Mouse (Mus musculus): ENCODE data around the gene Otc.

The Otc gene

DNA sequence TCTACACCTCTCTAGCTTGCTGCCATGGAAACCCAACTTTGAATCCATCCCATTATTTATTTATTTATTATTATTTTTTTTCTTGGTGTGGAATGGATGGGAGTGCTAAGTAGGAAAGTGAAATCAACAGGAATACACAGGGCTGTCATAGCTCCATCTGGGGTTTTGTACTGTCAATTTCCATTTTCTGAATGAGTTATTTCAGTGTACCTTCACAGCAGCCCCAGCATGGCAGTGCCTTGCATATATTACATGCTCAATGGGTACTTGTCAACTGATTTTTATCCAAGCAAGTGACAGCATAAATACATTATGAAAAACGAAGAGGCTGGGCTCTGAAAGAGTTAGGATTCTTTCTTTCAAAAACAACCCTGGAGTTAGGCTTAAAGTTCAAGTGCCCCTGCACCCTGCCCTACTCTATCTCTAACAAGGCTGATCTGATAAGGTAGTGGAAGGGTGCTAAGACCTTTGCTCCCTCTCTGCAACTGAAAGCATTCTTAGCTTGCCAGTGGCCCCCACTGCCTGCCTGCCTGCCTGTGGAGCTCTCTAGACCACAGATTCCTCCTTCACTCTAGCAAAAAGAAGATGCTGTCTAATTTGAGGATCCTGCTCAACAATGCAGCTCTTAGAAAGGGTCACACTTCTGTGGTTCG lies at the start of gene Otc:
Gene Otc (plus strand): TSS at position 454 of the 653 bp plus-strand sequence.
- no peak for DNase-seq (ENCODE audit: low read depth, low spot score)

DNA sequence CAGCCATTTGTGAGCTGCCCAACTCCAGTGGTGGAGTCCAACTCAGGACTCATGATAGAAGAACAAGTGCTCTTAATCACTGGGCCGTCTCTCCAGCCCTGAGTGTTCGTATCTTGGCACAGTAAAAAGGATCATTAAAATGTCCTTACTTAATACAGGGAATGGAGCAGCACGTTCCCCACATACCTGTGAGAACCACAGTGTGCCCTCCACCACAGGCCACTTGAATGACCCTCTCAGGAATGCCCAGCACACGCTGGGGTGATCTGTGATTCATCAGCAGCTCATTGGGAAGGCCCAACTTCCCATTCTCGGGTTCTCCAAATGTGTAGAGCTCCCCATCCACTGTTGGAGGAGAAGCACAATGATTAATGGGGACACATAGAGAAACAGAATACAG lies 46.2 kb upstream of the Otc start:
- no peak for DNase-seq (ENCODE audit: low read depth, low spot score)

DNA sequence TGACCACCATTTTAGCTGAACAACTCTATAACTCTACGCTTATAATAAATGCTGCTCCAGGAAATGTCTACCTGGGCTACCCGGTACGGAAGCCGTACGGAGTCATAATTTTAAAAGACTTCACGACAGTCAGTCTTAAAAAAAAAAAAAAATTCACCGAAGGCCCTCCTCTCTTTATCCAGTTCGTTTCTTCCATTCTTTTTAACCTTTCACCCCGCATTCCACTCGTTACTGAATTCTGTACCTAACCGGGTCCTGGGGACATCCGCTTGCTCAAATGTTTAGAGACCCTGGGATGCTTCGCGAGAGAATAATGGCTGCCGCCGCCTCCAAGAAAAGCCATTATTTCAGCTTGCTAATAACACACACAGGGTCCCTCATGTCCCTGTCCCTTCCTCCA lies 36.1 kb upstream of the Otc start:
- DNase-seq (ENCODE audit: low read depth, low spot score) = peak; percentile 84

DNA sequence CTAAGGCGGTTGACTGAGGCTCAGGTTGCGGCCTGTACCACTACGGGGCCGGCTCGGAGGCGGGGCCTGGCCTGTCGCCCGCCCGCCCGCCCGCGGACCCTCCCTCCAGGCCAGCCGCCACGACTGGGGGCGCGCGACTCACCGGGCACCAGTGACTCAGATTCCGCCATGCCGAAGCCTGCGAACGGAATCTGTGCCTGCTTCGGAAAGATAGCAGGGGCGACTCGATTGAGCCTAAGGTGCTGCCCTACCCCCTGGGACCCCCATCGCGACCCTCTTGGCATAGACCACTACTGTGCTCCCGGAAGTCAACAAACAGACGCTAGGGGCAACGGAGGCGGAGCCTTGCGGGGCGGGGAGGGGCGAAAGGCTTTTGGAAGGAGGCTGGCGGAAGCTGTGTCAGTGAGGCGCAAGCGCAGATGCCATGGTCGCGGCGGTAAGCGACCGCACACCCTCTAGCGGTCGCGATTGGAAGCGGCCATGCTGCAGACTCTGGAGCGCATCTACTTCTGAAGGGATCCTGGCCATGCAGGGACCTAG lies 35.6 kb upstream of the Otc start, which contains the start of gene Rpgr:
Gene Rpgr (minus strand): TSS at position 511 of the 540 bp plus-strand sequence.
- DNase-seq (ENCODE audit: low read depth, low spot score) = peak; percentile 96

DNA sequence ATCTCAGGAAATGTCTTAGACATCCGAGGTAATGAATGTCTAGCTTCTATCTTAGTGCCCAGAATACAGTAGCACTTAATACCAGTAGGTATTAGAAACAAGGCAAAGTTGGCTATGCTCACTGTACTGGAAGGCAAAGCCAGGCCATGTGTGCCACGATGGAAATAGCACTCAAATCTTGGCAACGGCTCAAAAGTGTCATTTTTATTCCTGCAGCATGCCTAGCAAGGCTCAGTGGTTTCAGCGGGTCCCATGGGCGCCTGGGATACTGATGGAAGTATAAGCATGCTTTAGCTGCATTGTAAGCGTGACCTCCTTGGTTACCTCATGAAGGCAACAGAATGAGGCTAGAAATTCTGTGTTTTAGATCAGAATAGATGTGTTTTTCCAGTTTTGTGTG lies 32.8 kb upstream of the Otc start:
- DNase-seq (ENCODE audit: low read depth, low spot score) = peak; percentile 71

DNA sequence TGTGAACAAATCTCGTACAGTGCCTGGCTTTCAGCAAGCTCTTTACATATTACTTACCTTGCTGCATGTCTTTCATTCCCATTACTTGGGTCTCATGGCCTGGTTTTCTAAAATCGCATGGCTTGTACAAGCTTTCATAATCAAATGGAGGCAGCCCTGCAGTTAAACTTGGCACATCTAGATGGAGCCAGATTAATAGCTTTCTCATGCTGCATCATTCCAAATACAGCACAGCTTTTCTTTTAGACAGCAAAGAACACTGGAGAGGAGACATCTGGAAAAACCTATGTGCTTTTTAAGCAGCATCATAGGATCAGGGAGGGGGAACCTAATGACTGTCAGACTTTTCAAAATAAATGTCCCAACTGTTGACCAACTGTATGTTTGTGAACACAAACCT lies 19.1 kb upstream of the Otc start:
- peak; percentile 76 for DNase-seq (ENCODE audit: low read depth, low spot score)

DNA sequence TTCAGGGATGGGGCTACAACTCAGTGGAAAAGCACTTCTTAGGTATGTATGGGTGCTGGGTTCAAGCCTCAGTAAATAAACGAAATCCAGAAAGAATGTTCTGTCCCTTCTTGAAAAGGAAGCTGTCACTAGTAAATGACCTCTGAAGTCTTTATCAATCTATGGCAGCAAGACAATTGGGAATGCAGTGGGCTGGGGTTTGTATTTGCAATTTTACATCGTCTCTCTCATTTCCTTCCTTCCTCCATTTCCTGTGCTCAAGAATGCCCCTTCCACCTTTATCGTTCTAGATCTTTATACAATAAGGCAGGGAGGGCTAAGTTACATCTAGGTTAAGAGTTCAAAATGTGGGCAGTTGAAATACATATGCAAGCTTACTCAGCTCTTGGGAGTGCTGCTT lies 17.5 kb upstream of the Otc start:
- DNase-seq (ENCODE audit: low read depth, low spot score) = no peak

DNA sequence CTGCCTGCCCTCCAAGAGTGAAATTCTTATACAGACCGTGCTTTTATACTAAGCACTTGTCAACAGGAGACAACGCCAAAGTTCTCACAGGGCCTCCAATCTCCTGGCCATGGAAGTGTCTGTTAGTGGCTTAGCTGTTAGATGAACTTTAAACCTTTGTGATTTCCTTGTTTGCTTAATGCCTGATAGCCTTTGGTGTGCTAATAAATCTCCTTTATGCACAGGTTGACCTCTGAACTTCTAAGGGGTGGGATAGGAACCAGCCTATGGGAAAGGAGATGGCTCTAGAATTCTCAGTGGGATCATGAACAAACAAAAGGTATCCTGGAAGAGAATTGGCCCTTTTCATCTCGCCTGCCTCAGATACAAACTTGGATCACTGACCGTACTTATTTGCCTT lies 12.6 kb upstream of the Otc start:
- no peak for DNase-seq (ENCODE audit: low read depth, low spot score)

DNA sequence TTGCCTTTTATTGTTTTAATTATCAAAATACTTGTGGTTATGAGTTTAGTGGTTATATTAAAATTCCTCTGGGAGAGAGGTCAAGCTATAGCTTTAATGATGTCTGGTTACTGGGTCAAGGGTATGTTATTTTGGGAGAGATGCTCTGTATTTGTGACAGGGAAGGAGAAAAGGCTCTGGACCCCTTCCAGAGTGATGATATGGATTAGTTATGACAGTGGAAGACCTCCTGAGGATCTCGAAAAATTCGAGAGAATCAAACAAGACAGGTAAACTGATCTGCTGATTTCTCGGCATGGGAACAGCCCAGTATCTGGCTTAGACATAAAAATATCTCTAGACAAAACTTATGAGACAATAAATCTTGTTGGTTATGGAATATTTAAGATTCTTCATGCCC lies 8.2 kb upstream of the Otc start:
- no peak for DNase-seq (ENCODE audit: low read depth, low spot score)

DNA sequence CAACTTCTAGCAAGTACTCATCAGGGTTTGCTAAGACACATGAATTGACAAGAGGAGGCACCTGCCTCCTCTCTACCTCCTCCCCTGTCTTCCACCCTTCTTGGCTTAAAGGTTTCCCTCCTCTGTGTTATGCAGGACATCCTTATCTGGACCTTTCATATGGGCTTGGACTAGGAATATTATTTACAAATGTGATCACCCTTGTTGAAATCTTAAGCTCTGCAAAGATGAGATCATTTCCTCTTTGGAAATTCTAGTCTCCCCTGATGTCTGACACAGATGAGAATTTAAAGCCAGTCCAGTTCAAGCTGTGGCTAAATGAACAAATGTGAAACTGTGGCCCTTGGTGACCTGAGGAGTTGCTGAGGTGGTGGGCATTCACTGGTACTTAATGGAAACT lies 748 bp upstream of the Otc start:
- DNase-seq (ENCODE audit: low read depth, low spot score) = no peak

DNA sequence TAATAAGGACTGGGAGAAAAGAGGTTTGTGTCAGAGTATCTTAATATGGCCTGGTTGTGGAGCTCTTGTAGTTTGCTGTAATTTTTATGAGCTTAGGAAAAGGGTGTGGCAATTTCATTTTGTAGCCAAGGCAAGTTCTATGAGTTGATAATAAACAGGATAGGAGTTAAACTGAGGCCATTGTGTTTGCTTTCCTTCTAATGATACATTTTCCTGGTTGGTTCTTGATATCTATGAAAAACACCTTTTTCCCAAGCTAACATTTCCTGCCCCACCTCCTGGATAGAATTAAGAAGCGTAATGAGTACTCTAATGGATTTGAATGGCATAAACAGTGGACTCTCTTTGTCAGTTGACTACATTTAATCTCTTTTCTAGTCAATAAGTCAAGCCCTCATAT lies 5.7 kb downstream of the Otc start:
- DNase-seq (ENCODE audit: low read depth, low spot score) = no peak

DNA sequence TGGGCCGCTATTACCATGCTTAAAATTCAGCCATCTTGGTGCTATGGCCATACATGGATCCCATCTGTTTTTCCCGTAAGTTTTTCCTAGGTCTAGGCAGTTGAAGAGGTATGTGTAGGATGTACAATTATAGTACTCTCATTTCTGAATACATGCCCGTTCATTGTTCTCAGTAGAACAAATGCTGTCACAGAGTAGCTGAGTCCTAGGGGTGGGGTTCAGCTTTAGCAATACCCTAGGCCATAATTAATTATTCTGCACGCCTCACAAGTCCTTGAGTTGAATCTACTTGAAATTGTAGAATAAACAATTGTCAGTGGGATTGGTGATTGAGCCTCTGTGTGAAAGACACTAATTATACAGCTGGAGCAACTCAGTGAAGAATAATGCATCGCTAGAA lies 6.2 kb downstream of the Otc start:
- peak; percentile 7 for DNase-seq (ENCODE audit: low read depth, low spot score)

DNA sequence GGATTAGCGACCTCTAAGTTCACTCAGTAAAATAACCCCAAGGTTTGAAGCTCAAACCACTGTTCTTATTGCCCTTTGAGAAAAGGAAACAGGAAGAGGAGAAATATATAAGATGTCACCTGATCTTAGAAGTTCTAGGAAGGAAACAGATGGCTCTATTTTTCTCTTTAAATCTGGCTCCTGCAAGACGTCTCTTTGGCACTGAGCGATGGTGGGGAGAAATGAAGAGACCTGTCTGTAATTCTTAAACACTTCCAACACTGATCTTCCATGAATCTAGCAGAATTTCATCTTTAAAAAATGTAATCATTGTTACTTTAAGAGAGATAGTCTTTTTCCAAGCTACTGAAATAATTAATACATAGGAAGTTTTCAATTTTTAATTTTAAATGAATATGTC lies 16.2 kb downstream of the Otc start:
- DNase-seq (ENCODE audit: low read depth, low spot score) = peak; percentile 25

DNA sequence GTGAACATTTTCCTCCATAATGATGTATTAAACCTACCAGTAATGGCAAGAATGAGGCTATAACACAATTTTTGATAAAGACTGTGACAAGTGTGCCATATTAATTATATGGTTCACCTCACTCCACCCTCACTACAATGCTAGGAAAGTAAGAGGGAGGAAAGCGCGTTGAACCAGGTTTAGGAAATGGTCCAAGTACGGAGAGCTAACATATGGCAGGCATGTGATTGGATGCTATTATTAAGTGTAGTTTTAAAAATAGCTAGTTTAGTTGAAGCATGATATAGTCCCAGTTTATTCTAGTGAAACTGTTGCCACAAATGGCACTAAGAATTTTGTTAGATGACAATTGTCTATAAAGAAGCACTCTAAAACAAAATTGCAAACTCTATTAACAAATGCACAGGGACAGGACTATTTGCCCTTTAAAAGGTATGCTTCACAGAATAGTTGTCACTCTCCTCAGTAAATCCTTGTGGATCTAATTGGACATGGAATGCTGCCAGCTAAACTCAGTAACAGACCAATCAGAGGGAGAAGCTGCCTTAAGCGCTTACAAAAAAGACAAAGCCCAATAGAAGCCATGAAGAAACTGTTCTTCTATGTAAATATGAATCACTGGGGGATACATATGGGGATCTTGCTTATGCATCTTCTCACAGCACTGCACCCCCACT lies 16.8 kb downstream of the Otc start:
- DNase-seq (ENCODE audit: low read depth, low spot score) = peak; percentile 84

DNA sequence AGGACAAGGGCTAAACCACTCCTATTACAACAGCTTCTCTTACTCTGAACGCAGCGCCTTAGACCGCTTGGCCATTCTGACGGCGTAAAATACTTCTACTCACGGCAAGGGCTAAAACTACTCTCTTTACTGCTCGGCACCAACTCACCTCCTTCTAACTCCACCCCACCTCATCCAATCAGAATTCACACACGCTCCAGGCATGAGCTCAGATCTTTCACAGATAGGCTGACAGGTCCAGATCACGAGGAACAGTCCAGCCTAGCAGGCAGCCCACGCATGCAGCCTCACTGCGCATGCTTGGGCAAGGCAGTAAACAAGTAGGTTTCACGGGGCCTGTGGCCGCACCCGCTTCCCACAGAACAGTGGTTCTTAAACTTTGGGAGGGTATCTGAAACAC lies 45.2 kb downstream of the Otc start:
- DNase-seq (ENCODE audit: low read depth, low spot score) = no peak

DNA sequence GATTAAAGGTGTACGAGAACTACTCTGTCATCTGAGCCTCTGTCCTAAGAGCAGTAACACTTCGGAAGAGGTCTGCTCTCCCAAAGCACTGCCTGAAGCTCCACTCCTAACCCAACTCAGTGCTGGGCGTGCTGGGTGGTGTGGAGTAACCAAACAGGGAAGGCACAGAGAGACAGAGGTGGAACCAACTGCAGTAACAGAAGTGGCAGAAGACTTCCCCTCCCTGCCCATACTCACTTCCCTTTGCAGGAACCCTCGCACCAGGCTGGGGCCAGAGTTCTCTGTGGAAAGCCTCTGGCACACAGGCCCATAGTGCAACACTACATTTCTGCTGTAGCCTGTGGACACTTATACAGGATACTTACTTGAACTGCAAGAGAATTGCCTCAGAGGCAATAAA lies 66.1 kb downstream of the Otc start:
- DNase-seq (ENCODE audit: low read depth, low spot score) = peak; percentile 6

DNA sequence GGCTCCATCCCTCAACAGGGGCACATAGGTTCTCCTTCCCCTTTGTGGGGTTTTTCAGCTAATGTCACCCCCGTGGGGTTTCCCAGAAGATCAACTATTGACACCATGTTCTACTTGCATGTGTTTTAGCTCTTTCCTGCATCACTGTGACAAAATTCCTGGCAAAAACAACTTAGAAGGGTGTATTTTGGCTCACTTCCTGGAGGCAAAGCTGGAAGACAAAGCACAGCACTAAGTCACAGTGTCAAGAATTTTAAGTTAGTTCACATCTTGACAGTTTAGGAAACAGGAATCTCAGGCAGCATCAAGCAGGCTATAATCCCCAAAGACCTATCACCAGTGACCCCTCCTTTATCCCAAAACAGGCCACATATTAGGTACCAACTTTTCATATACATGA lies 78.1 kb downstream of the Otc start:
- DNase-seq (ENCODE audit: low read depth, low spot score) = peak; percentile 7

DNA sequence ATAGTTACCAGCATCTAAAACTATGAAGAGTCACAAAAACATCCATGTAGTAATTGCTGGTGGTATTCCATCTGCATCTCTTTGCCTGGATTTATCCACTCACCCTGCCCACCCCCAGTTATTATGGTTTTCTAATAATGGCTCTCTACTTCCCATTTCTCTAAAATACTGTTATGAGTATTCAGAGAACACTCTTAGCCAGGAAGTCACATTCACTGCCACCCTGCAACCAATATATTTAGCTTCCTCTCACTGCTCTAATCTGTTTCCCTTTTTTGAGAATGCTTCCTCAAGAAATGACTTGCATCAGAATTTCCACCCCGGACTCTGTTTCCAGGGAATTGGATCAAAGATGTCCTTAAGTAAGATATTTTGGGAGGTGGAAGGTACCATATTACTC lies 79.6 kb downstream of the Otc start:
- DNase-seq (ENCODE audit: low read depth, low spot score) = no peak

DNA sequence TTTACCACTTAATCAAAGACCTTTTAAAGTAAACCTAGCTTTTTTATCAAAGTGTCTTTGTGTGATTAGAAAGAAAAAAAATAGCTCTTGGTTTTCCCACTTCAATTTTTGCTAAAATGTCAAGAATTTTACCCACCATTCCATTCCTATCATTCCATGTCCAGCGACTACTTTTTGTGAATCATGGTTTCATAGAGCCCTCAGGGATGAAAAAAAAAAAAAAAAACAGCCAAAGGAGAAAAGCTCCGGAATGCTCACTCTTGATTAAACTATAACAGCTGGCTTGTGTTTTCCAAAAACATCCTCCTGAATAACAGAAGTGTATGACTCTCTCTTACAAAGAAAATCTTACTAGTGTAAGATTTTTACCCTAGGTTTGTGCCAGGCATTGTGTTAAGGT lies 84.7 kb downstream of the Otc start:
- DNase-seq (ENCODE audit: low read depth, low spot score) = no peak

DNA sequence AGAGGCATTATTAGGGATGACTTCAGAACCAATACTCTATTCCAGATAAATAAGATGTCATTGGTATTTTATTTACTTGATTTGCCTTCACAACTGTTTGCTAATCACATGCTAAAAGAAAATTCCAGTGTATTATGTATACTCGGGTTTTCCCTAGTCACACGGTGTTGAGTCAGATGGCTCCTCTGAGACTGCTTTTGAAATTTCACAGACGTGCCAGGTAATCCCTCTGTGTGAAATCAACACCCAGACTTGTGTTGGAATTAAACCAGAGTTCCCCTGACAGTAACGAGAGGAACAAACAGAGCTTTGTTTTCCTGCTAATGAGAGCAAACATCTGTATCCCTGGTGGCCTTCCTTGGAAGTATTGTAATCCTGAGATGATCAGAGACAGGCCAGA lies 103.8 kb downstream of the Otc start:
- DNase-seq (ENCODE audit: low read depth, low spot score) = no peak
